Mouse (Mus musculus): ENCODE data around the gene Slc6a17.

GRCm38 (mm10) chr3:107508696-107509095 is 9.1 kb downstream of the Slc6a17 start:
- TF ChIP-seq GATA1 (IDR thresholded peaks at IDR 0.05; ENCODE audit: borderline replicate concordance, low read length) (no peak), CTCF (IDR thresholded peaks at IDR 0.05; ENCODE audit: low read depth, low read length) (no peak), POLR2AphosphoS5 (IDR thresholded peaks at IDR 0.05; ENCODE audit: insufficient replicate concordance, low read depth, low read length) (no peak)

Data from G1E (cell line).